Mouse (Mus musculus): ENCODE measurements around the gene Dvl2. TPM values are rescaled to one million over a fixed set of nuclear protein-coding genes. Genes with fewer than 3 reads are reported as not detected.
A peak's percentile ranks its signal among the peaks of the same experiment; 100 is the strongest.

The Dvl2 gene
- polyA plus RNA-seq, 1 experiment from 2014 or later: 27.1 TPM

DNA sequence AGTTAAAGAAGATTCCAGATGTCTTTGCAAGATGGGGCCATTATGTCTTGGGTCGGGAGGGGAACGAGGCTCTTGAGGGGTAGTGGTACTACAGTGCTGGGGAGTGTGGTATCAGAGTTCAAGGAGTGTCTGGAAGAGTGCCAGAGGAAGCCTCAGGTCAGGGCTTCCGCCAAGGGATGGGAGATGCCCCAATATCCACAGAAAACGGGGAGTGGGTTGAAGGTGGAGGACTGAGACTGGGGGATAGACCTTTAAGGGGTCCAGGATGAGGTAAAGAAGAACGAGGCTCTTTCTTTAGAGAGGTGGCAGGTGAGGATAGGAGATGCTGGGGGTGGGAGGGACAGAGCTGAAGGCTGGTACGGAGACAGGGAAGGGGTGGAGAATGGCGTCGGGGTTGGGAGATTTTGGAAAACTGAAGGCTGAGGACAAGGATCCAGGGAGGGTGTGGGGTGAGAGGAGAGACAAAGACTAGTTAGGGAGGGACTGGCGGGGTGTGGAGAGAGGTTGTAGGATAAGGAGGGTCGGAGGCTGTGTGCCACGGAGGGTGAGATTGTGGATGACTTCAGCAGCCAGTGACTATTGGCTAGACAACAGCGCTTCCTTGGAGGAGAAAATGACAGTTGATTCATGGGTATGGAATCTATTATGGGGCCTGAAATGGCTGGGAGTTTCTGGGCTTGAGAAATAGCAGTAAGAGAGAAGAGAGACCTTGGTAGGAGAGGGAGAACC is 28.2 kb downstream of the Dvl2 start:
- ATAC-seq (replicated peaks; ENCODE audit: low FRiP score, low read depth) (no peak), DNase-seq (ENCODE audit: low spot score) (no peak)
- H3K27me3 ChIP-seq (ENCODE audit: insufficient read depth, low read length): no peaks in the 10 kb centered on the region
- peaks cover 27% of the 10 kb centered on the region for H3K36me3 ChIP-seq (ENCODE audit: insufficient read depth, low read length)
- no peaks in the 10 kb centered on the region for H3K9me3 ChIP-seq (replicated peaks; ENCODE audit: low read length)
- peak overlapping the region; percentile 37; the same call in 1 of the 2 replicates for H3K27ac ChIP-seq
- H3K4me2 ChIP-seq (ENCODE audit: low read length): peak overlapping the region; percentile 58
- peaks cover 41% of the 10 kb centered on the region for H3K4me1 ChIP-seq (replicated peaks; ENCODE audit: insufficient read depth, low read length)
- 13% methylated on average over 12 of the region's 12 CpGs for WGBS
- peak overlapping the region; percentile 13; the same call in 1 of the 2 replicates for H3K9ac ChIP-seq (ENCODE audit: low read depth, low read length)
- no peak for TF ChIP-seq CTCF (IDR thresholded peaks at IDR 0.05; ENCODE audit: low read depth)
- H3K4me3 ChIP-seq (replicated peaks; ENCODE audit: low read depth, low read length): no peak overlapping the region

DNA sequence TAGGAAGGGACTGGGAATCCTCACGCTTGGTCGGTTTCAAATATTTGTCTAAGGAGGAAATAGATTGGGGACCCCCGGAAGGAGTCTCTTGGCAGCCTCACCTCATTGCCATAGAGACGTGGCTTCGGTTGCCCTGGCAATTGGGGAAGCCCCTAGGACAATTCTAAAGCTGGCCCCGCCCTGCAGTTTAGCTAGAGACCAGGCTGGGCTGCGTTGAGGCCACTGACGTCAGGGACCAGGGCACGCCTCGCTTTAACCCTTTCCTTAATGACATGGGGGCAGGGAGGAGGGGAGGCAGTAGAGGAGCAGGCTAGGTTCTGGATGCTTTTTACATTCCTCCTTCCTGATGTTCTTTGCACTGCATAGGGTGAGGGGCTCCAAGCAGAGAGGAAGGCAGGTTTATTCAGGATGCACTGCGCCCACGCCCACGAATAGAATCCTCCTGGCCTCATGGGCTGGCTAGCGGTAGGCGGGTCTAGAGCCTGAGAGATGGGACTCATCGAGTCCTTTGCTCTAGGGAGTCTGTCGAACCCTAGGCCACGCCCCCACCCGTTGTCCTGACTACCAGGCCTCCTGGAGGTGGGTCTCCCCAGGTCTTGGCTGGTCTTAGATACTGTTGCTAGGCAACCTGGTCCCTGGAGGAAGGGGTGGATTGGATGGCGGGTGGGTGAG is 28.9 kb downstream of the Dvl2 start:
- DNase-seq (ENCODE audit: low spot score) (peak; percentile 92), ATAC-seq (replicated peaks; ENCODE audit: low FRiP score, low read depth) (peak; percentile 63)
- Histone ChIP-seq H3K4me1 (replicated peaks; ENCODE audit: insufficient read depth, low read length) (peaks cover 38% of the 10 kb centered on the region), H3K4me2 (ENCODE audit: low read length) (peak overlapping the region; percentile 58), H3K9me3 (replicated peaks; ENCODE audit: low read length) (no peaks in the 10 kb centered on the region), H3K4me3 (replicated peaks; ENCODE audit: low read depth, low read length) (peak overlapping the region; percentile 11; the same call in 1 of the 2 replicates), H3K27me3 (ENCODE audit: insufficient read depth, low read length) (no peaks in the 10 kb centered on the region), H3K9ac (ENCODE audit: low read depth, low read length) (no peak overlapping the region), H3K27ac (peak overlapping the region; percentile 37; the same call in 1 of the 2 replicates), H3K36me3 (ENCODE audit: insufficient read depth, low read length) (peaks cover 30% of the 10 kb centered on the region)
- no peak for TF ChIP-seq CTCF (IDR thresholded peaks at IDR 0.05; ENCODE audit: low read depth)
- 2% methylated on average over 20 of the region's 20 CpGs for WGBS

DNA sequence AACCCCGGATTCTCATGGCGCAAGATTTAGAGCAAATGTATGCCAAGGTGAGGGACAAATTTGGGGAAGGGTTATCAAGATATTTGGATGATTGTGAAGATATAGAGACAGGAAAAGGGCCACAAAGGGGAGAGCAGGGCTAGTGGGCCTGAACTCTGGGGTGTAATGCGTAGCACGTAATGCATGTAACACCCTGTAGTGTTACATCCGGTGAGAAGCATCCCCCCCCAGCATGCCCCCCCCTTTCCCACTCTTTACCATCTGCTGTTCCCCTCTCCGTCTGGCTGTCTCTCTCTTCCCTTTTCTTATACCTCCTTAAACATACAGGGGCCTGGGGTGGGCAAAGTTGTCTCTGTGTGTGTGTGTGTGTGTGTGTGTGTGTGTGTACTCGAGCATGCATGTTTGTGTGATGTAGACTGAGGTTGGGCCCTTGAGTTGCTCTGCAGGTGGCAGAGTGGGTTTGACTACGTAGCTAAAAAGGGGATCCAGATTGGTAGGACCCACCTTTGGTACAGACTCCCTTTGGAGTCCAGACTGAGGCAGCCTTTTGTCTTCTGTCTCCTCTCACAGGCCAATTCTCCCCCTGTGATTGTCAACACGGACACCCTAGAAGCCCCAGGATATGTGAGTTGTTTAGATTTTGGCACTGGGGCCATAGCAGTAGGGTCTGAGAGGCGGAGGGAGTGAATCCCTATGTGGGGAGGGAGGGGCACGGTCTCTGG is 29.6 kb downstream of the Dvl2 start:
- H3K4me2 ChIP-seq (ENCODE audit: low read length): peak overlapping the region; percentile 58
- no peak for DNase-seq (ENCODE audit: low spot score)
- no peaks in the 10 kb centered on the region for H3K27me3 ChIP-seq (ENCODE audit: insufficient read depth, low read length)
- no peak overlapping the region for H3K4me3 ChIP-seq (replicated peaks; ENCODE audit: low read depth, low read length)
- peaks cover 30% of the 10 kb centered on the region for H3K36me3 ChIP-seq (ENCODE audit: insufficient read depth, low read length)
- 39% methylated on average over 11 of the region's 11 CpGs for WGBS
- no peak for TF ChIP-seq CTCF (IDR thresholded peaks at IDR 0.05; ENCODE audit: low read depth)
- no peak for ATAC-seq (replicated peaks; ENCODE audit: low FRiP score, low read depth)
- H3K27ac ChIP-seq: no peak overlapping the region
- peaks cover 38% of the 10 kb centered on the region for H3K4me1 ChIP-seq (replicated peaks; ENCODE audit: insufficient read depth, low read length)
- no peaks in the 10 kb centered on the region for H3K9me3 ChIP-seq (replicated peaks; ENCODE audit: low read length)
- H3K9ac ChIP-seq (ENCODE audit: low read depth, low read length): no peak overlapping the region

DNA sequence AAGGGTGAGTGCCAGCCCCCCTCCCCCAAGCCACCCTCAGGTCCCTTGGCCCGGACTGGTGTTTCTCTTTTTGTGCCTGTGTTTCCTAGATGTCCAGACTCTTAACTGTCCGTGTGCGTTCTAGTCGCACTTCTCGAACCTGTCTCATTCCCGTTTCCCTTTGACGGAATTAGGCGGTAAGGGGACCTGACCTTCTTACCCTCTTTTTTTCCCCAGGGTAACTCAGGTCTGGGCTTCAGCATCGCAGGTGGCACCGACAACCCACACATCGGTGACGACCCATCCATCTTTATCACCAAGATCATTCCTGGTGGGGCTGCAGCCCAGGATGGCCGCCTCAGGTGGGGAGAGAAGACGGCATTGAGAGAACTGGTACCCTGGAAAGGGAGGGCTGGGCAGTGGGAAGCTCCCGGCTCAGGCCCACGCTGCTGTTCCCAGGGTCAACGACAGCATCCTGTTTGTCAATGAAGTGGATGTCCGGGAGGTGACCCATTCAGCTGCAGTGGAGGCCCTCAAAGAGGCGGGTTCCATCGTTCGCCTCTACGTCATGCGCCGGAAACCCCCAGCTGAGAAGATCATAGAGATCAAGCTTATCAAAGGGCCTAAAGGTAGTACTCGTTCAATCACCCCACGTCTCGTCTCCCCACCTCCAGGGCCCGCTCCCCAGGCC is 30.4 kb downstream of the Dvl2 start:
- Histone ChIP-seq H3K36me3 (ENCODE audit: insufficient read depth, low read length) (peaks cover 30% of the 10 kb centered on the region), H3K4me1 (replicated peaks; ENCODE audit: insufficient read depth, low read length) (peaks cover 38% of the 10 kb centered on the region), H3K4me3 (replicated peaks; ENCODE audit: low read depth, low read length) (no peak overlapping the region), H3K4me2 (ENCODE audit: low read length) (no peak overlapping the region), H3K27me3 (ENCODE audit: insufficient read depth, low read length) (no peaks in the 10 kb centered on the region), H3K9me3 (replicated peaks; ENCODE audit: low read length) (no peaks in the 10 kb centered on the region), H3K9ac (ENCODE audit: low read depth, low read length) (no peak overlapping the region), H3K27ac (no peak overlapping the region)
- WGBS: 95% methylated on average over 28 of the region's 28 CpGs
- no peak for DNase-seq (ENCODE audit: low spot score)
- no peak for ATAC-seq (replicated peaks; ENCODE audit: low FRiP score, low read depth)
- TF ChIP-seq CTCF (IDR thresholded peaks at IDR 0.05; ENCODE audit: low read depth): no peak

DNA sequence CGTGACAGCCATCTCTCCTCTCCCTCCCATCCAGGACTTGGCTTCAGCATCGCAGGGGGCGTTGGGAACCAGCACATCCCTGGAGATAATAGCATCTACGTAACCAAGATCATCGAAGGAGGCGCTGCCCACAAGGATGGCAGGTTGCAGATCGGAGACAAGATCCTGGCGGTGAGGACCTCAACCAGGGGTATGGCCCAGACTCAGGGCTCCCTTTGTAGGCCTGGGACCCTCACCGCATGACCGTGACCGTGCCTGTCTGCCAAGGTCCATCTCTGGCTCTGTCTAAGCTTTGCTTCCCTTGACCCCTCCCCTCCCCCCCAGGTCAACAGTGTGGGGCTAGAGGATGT is 30.9 kb downstream of the Dvl2 start:
- ATAC-seq (replicated peaks; ENCODE audit: low FRiP score, low read depth): no peak
- WGBS: 97% methylated on average over 11 of the region's 11 CpGs
- peaks cover 33% of the 10 kb centered on the region for H3K4me1 ChIP-seq (replicated peaks; ENCODE audit: insufficient read depth, low read length)

DNA sequence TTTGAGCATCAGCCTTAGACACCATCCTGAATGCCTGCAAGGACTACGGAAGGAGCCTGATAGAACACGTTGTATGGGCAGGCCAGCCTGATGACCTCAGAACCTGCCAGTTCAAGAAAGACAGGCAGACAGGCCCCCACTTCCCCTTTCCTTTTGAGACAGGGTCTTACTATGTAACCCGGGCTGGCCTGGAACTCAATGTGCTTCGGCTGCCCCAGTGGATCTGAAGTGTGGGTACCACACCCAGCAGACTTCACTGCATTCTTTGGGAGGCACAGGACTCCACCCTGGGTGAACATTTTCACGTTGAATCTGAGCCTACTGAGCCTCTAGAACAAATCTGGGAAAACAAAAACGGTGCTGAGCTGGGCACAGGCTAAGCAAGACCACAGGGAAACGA is 37.8 kb downstream of the Dvl2 start:
- ATAC-seq (replicated peaks; ENCODE audit: low FRiP score, low read depth) (no peak), DNase-seq (ENCODE audit: low spot score) (no peak)
- Histone ChIP-seq H3K36me3 (ENCODE audit: insufficient read depth, low read length) (peaks cover 24% of the 10 kb centered on the region), H3K9ac (ENCODE audit: low read depth, low read length) (no peak overlapping the region), H3K27ac (no peak overlapping the region), H3K9me3 (replicated peaks; ENCODE audit: low read length) (no peaks in the 10 kb centered on the region), H3K27me3 (ENCODE audit: insufficient read depth, low read length) (no peaks in the 10 kb centered on the region), H3K4me1 (replicated peaks; ENCODE audit: insufficient read depth, low read length) (no peaks in the 10 kb centered on the region), H3K4me2 (ENCODE audit: low read length) (no peak overlapping the region), H3K4me3 (replicated peaks; ENCODE audit: low read depth, low read length) (no peak overlapping the region)
- no peak for TF ChIP-seq CTCF (IDR thresholded peaks at IDR 0.05; ENCODE audit: low read depth)
- 79% methylated on average over 7 of the region's 7 CpGs for WGBS

More for the DNA sequence above, 30.9 kb downstream of the Dvl2 start:
- H3K4me2 ChIP-seq (ENCODE audit: low read length): no peak overlapping the region
- no peaks in the 10 kb centered on the region for H3K9me3 ChIP-seq (replicated peaks; ENCODE audit: low read length)
- TF ChIP-seq CTCF (IDR thresholded peaks at IDR 0.05; ENCODE audit: low read depth): no peak
- H3K27me3 ChIP-seq (ENCODE audit: insufficient read depth, low read length): no peaks in the 10 kb centered on the region
- no peak for DNase-seq (ENCODE audit: low spot score)
- H3K27ac ChIP-seq: no peak overlapping the region
- no peak overlapping the region for H3K4me3 ChIP-seq (replicated peaks; ENCODE audit: low read depth, low read length)
- H3K36me3 ChIP-seq (ENCODE audit: insufficient read depth, low read length): peaks cover 30% of the 10 kb centered on the region
- H3K9ac ChIP-seq (ENCODE audit: low read depth, low read length): no peak overlapping the region

All from kidney, postnatal 0 days (tissue).